Mouse (Mus musculus): ENCODE data around the gene Kcnmb1. TPM values are rescaled to one million over a fixed set of nuclear protein-coding genes. Genes with fewer than 3 reads are reported as not detected.
A peak's percentile ranks its signal among the peaks of the same experiment; 100 is the strongest.

Kcnmb1 gene
- polyA plus RNA-seq, 1 experiment from 2014 or later, result 0.25 TPM

GRCm38 (mm10) chr11:34001938-34002592 is 39.3 kb downstream of the Kcnmb1 start:
- H3K36me3 ChIP-seq (replicated peaks; ENCODE audit: control insufficient read depth, insufficient read depth), result no peaks in the 10 kb centered on the region
- ATAC-seq (ENCODE audit: low FRiP score), result no peak
- H3K4me2 ChIP-seq (replicated peaks), result no peak overlapping the region
- no peak overlapping the region for H3K27ac ChIP-seq
- no peak overlapping the region for H3K9ac ChIP-seq
- H3K27me3 ChIP-seq (ENCODE audit: control insufficient read depth, insufficient read depth, low read length), result no peaks in the 10 kb centered on the region
- peaks cover 7% of the 10 kb centered on the region; the same call in 1 of the 2 replicates for H3K4me1 ChIP-seq (replicated peaks; ENCODE audit: control insufficient read depth, insufficient read depth, low read length)
- H3K4me3 ChIP-seq (replicated peaks; ENCODE audit: low read length), result no peak overlapping the region
- DNase-seq (ENCODE audit: low spot score), result peak; percentile 67
- H3K9me3 ChIP-seq (ENCODE audit: control insufficient read depth, low read length), result no peaks in the 10 kb centered on the region
- WGBS, result 7% methylated on average over 5 of the region's 5 CpGs

- DNase-seq (ENCODE audit: low spot score) (no peak), ATAC-seq (ENCODE audit: low FRiP score) (no peak)
- H3K9me3 ChIP-seq (ENCODE audit: control insufficient read depth, low read length), result no peaks in the 10 kb centered on the region
- H3K27ac ChIP-seq, result no peak overlapping the region
- H3K36me3 ChIP-seq (replicated peaks; ENCODE audit: control insufficient read depth, insufficient read depth), result no peaks in the 10 kb centered on the region
- H3K27me3 ChIP-seq (ENCODE audit: control insufficient read depth, insufficient read depth, low read length), result no peaks in the 10 kb centered on the region
- H3K9ac ChIP-seq, result no peak overlapping the region
- no peak overlapping the region for H3K4me3 ChIP-seq (replicated peaks; ENCODE audit: low read length)
- H3K4me2 ChIP-seq (replicated peaks), result no peak overlapping the region
- WGBS, result 81% methylated on average over 5 of the region's 5 CpGs
- peaks cover 7% of the 10 kb centered on the region; the same call in 1 of the 2 replicates for H3K4me1 ChIP-seq (replicated peaks; ENCODE audit: control insufficient read depth, insufficient read depth, low read length)
Observed at GRCm38 (mm10) chr11:34002593-34002965, 39.8 kb downstream of the Kcnmb1 start.

DNA sequence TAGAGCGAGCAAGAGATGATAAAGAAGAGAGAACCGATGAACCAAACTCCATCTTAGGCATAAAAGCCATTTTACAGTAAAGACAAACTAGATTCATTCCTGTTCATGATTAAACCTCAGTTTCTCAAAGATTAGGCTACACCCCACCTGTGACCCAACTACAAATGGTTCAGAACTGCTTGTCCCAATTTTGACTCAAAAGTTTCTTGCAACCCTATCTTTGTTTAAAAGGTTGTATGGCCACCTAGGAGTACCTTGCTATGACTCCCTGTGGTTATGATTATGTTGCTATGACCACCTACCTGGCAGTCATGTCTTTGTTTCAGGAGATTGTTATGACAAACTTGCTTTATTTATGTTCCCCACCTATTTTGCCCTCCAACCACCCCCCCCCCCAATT is 44.8 kb downstream of the Kcnmb1 start:
- Histone ChIP-seq H3K27ac (no peak overlapping the region), H3K27me3 (ENCODE audit: control insufficient read depth, insufficient read depth, low read length) (no peaks in the 10 kb centered on the region), H3K4me1 (replicated peaks; ENCODE audit: control insufficient read depth, insufficient read depth, low read length) (no peaks in the 10 kb centered on the region), H3K4me2 (replicated peaks) (no peak overlapping the region), H3K36me3 (replicated peaks; ENCODE audit: control insufficient read depth, insufficient read depth) (no peaks in the 10 kb centered on the region), H3K4me3 (replicated peaks; ENCODE audit: low read length) (no peak overlapping the region), H3K9me3 (ENCODE audit: control insufficient read depth, low read length) (no peaks in the 10 kb centered on the region), H3K9ac (no peak overlapping the region)
- no peak for DNase-seq (ENCODE audit: low spot score)
- 92% methylated on average over 2 of the region's 2 CpGs for WGBS
- ATAC-seq (ENCODE audit: low FRiP score), result no peak

DNA sequence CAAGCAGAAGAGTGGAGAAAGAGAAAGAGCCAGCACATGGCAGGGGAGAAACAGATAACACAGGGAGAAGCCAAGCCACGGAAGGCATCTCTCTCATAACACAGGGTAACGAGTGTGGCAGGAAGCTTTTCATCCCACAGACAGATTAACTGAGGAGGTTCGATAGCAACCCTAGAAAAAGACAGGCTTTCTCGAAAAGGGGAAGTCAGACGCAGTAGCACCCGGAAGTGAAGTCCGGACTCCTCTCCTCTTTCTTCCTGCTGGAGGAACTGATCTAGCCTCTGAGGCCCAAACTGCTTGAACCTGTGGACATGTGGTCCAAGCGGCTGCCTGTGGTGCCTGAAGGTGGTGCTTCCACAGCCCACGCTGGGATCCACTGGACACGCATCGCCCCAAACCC is 45.4 kb downstream of the Kcnmb1 start:
- no peaks in the 10 kb centered on the region for H3K4me1 ChIP-seq (replicated peaks; ENCODE audit: control insufficient read depth, insufficient read depth, low read length)
- no peaks in the 10 kb centered on the region for H3K27me3 ChIP-seq (ENCODE audit: control insufficient read depth, insufficient read depth, low read length)
- no peaks in the 10 kb centered on the region for H3K9me3 ChIP-seq (ENCODE audit: control insufficient read depth, low read length)
- no peak overlapping the region for H3K4me3 ChIP-seq (replicated peaks; ENCODE audit: low read length)
- DNase-seq (ENCODE audit: low spot score) (no peak), ATAC-seq (ENCODE audit: low FRiP score) (no peak)
- H3K9ac ChIP-seq, result no peak overlapping the region
- WGBS, result 95% methylated on average over 11 of the region's 11 CpGs
- no peaks in the 10 kb centered on the region for H3K36me3 ChIP-seq (replicated peaks; ENCODE audit: control insufficient read depth, insufficient read depth)
- no peak overlapping the region for H3K4me2 ChIP-seq (replicated peaks)
- no peak overlapping the region for H3K27ac ChIP-seq

GRCm38 (mm10) chr11:34008702-34009101 is 45.9 kb downstream of the Kcnmb1 start:
- H3K27ac ChIP-seq, result no peak overlapping the region
- H3K27me3 ChIP-seq (ENCODE audit: control insufficient read depth, insufficient read depth, low read length), result no peaks in the 10 kb centered on the region
- ATAC-seq (ENCODE audit: low FRiP score) (0 out of 2 replicates have a peak, but pooled peaks have one; percentile 65), DNase-seq (ENCODE audit: low spot score) (peak; percentile 83)
- H3K36me3 ChIP-seq (replicated peaks; ENCODE audit: control insufficient read depth, insufficient read depth), result no peaks in the 10 kb centered on the region
- H3K4me1 ChIP-seq (replicated peaks; ENCODE audit: control insufficient read depth, insufficient read depth, low read length), result no peaks in the 10 kb centered on the region
- whole genome bisulfite sequencing, result 48% methylated on average over 9 of the region's 9 CpGs
- no peak overlapping the region for H3K9ac ChIP-seq
- no peaks in the 10 kb centered on the region for H3K9me3 ChIP-seq (ENCODE audit: control insufficient read depth, low read length)
- H3K4me3 ChIP-seq (replicated peaks; ENCODE audit: low read length), result no peak overlapping the region
- H3K4me2 ChIP-seq (replicated peaks), result no peak overlapping the region

GRCm38 (mm10) chr11:34009316-34010087 is 46.7 kb downstream of the Kcnmb1 start:
- WGBS, result 79% methylated on average over 12 of the region's 12 CpGs
- no peak for ATAC-seq (ENCODE audit: low FRiP score)
- no peak for DNase-seq (ENCODE audit: low spot score)
- no peaks in the 10 kb centered on the region for H3K4me1 ChIP-seq (replicated peaks; ENCODE audit: control insufficient read depth, insufficient read depth, low read length)
- H3K4me2 ChIP-seq (replicated peaks), result no peak overlapping the region
- H3K36me3 ChIP-seq (replicated peaks; ENCODE audit: control insufficient read depth, insufficient read depth), result no peaks in the 10 kb centered on the region
- no peak overlapping the region for H3K9ac ChIP-seq
- H3K4me3 ChIP-seq (replicated peaks; ENCODE audit: low read length), result no peak overlapping the region
- H3K27ac ChIP-seq, result no peak overlapping the region
- H3K27me3 ChIP-seq (ENCODE audit: control insufficient read depth, insufficient read depth, low read length), result no peaks in the 10 kb centered on the region
- H3K9me3 ChIP-seq (ENCODE audit: control insufficient read depth, low read length), result no peaks in the 10 kb centered on the region

- 73% methylated on average over 7 of the region's 7 CpGs for WGBS
- no peaks in the 10 kb centered on the region for H3K36me3 ChIP-seq (replicated peaks; ENCODE audit: control insufficient read depth, insufficient read depth)
- no peaks in the 10 kb centered on the region for H3K9me3 ChIP-seq (ENCODE audit: control insufficient read depth, low read length)
- ATAC-seq (ENCODE audit: low FRiP score) (no peak), DNase-seq (ENCODE audit: low spot score) (no peak)
- no peaks in the 10 kb centered on the region for H3K27me3 ChIP-seq (ENCODE audit: control insufficient read depth, insufficient read depth, low read length)
- H3K4me3 ChIP-seq (replicated peaks; ENCODE audit: low read length), result no peak overlapping the region
- H3K27ac ChIP-seq, result no peak overlapping the region
- no peaks in the 10 kb centered on the region for H3K4me1 ChIP-seq (replicated peaks; ENCODE audit: control insufficient read depth, insufficient read depth, low read length)
- no peak overlapping the region for H3K4me2 ChIP-seq (replicated peaks)
- no peak overlapping the region for H3K9ac ChIP-seq
Observed at GRCm38 (mm10) chr11:34010133-34010858, 47.5 kb downstream of the Kcnmb1 start.

DNA sequence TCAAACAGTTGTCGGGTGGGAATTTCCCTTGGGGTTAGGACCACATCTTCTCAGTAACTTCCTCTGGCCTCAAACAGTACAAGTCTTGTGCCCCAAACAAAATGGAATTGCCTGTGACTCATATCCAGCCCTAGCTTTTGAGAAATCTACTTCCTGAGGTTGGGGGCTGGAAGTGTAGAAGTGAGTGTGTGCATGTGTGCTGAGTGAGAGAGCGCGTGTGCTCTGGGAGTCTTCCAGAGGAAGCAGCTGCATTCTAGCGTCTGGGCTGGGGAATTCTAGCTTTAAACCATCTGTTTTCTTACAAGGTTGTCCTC is 48.0 kb downstream of the Kcnmb1 start:
- Histone ChIP-seq H3K4me2 (replicated peaks) (no peak overlapping the region), H3K27me3 (ENCODE audit: control insufficient read depth, insufficient read depth, low read length) (no peaks in the 10 kb centered on the region), H3K9me3 (ENCODE audit: control insufficient read depth, low read length) (no peaks in the 10 kb centered on the region), H3K9ac (no peak overlapping the region), H3K4me3 (replicated peaks; ENCODE audit: low read length) (no peak overlapping the region), H3K36me3 (replicated peaks; ENCODE audit: control insufficient read depth, insufficient read depth) (no peaks in the 10 kb centered on the region), H3K27ac (no peak overlapping the region), H3K4me1 (replicated peaks; ENCODE audit: control insufficient read depth, insufficient read depth, low read length) (no peaks in the 10 kb centered on the region)
- 72% methylated on average over 4 of the region's 4 CpGs for WGBS
- ATAC-seq (ENCODE audit: low FRiP score), result no peak
- DNase-seq (ENCODE audit: low spot score), result no peak

DNA sequence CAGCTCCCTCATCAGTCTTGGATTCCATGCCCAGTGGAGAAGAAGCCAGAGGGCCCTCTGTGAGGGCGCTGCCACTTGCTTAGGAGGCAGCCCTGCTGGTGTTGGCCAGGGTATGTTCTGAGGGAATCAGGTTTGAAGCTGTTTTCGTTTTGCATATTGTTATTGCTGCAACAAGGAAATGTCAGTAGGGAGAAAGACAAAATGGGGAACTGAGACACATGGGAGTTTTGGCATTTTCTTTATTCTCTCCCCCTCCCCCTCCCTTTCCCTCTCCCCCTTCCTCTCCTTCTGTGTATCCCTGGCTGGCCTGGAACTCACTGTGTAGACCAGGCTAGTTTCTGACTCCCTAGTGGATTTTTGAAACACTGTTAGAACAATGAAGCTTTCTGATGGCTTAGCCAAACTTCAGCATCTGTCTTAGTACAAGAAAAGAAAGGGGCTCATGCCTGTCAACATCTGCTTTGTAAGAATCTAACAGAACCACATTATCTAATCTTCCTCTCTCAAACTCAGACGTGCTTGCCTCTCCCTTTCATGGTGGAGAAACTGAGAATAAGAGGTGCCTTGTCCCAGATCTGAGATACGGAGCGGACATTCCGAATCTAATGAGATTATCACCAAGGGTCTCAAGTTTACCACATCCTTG is 49.3 kb downstream of the Kcnmb1 start:
- H3K9ac ChIP-seq, result no peak overlapping the region
- H3K4me2 ChIP-seq (replicated peaks), result no peak overlapping the region
- H3K9me3 ChIP-seq (ENCODE audit: control insufficient read depth, low read length), result no peaks in the 10 kb centered on the region
- no peak overlapping the region for H3K4me3 ChIP-seq (replicated peaks; ENCODE audit: low read length)
- no peaks in the 10 kb centered on the region for H3K27me3 ChIP-seq (ENCODE audit: control insufficient read depth, insufficient read depth, low read length)
- H3K36me3 ChIP-seq (replicated peaks; ENCODE audit: control insufficient read depth, insufficient read depth), result no peaks in the 10 kb centered on the region
- DNase-seq (ENCODE audit: low spot score) (no peak), ATAC-seq (ENCODE audit: low FRiP score) (no peak)
- H3K27ac ChIP-seq, result no peak overlapping the region
- 76% methylated on average over 6 of the region's 6 CpGs for WGBS
- H3K4me1 ChIP-seq (replicated peaks; ENCODE audit: control insufficient read depth, insufficient read depth, low read length), result no peaks in the 10 kb centered on the region
